Mouse (Mus musculus) left cerebral cortex, postnatal 4 days (tissue): ENCODE results near the gene Tpbgl. TPM values are rescaled to one million over a fixed set of nuclear protein-coding genes. Genes with fewer than 3 reads are reported as not detected.
A peak's percentile ranks its signal among the peaks of the same experiment; 100 is the strongest.

ENCODE experiments used
- DNase-seq: peaks from one replicate; pipeline ENCODE4 v3.0.0-alpha.2; 2022
- intact Hi-C: fragments of 180-260 bp; cut with DNase I; formaldehyde crosslinking; loops from one replicate; pipeline ENCODE4 v1.15.1; 2025
- total RNA-seq, 2 experiments: library from RNA; stranded (reverse); gene quantifications; 2 replicates each; pipeline ENCODE4 v1.2.3; 2021

Gene Tpbgl
- total RNA-seq: 1 to 10 TPM; 1.8 to 2.6 TPM

DNA sequence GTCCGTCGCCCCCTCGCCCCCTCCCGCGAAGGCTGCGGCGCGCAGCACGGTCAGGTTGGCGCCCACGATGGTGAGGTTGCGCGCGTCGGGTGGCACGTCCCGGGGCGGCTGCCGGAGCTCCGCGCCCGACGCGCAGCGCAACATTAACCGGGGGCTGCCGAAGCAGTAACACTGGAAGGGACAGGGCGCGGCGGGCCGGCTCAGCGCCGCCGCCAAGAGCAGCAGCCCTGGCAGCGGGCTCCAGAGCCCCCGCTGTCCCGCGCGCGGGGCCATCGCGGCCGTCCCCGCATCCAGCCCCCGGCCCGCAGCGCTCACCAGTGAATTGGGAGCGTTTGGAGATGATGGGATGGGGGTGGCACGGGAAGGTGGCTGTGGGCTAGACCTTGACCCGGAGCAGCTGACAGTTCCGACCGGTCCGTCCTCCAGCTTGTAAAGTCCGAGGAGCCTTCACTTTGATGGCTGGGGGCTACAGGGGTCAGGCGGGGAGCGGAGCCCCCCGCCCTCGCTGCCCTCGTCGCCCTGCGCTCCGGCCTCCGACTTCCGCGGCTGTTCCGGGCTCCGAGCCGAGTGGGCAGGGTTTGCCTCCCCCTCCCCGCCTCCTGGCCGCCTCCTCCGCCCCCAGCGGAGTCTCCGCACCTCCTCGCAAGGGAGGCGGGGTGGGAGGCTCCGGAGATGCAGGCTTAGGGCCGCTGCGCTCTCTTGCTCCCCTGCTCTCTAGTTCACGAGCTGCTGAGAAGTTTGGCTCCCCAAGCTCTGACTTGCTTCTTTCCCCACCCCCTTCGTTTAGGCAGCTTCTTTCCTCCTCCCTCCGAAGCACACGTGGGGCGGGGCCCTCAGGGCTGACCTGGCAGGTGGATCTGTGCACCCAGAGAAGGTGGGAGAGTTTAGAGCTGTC lies at the start of gene Tpbgl:
Gene Tpbgl (minus strand): TSS at position 728 of the 895 bp plus-strand sequence.
- intact Hi-C loops: no loop called here
- DNase-seq: peak; percentile 56

DNA sequence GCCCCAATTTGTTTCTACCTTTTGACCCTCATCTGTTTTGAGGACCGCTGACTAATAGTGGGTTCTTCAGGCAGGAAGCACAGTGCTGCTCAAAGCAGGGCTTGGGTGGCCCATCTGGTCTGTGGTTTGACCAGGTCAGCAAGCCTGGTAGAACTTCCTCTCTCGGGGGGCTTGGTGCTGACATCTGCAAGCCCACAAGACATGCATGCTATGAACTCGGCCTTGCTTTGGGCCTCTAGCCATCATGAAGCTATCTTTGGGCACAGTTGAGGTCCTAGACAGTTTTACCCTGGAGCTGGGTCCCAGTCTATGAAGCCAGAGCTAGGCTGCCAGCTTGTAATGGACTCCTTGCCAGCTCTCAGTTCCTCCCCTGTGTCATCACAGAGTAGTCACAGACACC lies 48.0 kb upstream of the Tpbgl start:
- no peak for DNase-seq
- intact Hi-C loops: no loop called here

DNA sequence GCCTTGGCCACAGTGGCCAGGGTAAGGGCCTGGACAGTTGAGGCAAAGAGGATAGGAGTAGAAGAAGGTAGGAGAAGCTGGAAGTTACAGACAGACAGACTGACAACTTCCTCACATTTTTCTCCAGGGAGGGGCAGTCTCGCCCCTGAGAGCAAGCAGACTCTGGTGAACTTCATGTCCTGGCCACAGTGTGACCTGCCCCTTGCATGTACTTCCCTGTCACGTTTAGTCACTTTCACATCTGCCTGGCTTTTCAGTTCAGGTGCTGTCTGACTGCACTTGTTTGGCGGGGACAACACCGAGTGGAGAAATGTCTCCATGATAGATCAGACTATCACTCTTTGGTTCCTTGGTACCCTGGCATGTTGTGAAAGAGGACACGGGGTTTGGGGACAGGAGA lies 47.3 kb upstream of the Tpbgl start:
- intact Hi-C loops: no loop called here
- DNase-seq: no peak

GRCm38 (mm10) chr7:99673188-99673587 lies 46.3 kb upstream of the Tpbgl start:
- intact Hi-C loops: no loop called here
- no peak for DNase-seq

DNA sequence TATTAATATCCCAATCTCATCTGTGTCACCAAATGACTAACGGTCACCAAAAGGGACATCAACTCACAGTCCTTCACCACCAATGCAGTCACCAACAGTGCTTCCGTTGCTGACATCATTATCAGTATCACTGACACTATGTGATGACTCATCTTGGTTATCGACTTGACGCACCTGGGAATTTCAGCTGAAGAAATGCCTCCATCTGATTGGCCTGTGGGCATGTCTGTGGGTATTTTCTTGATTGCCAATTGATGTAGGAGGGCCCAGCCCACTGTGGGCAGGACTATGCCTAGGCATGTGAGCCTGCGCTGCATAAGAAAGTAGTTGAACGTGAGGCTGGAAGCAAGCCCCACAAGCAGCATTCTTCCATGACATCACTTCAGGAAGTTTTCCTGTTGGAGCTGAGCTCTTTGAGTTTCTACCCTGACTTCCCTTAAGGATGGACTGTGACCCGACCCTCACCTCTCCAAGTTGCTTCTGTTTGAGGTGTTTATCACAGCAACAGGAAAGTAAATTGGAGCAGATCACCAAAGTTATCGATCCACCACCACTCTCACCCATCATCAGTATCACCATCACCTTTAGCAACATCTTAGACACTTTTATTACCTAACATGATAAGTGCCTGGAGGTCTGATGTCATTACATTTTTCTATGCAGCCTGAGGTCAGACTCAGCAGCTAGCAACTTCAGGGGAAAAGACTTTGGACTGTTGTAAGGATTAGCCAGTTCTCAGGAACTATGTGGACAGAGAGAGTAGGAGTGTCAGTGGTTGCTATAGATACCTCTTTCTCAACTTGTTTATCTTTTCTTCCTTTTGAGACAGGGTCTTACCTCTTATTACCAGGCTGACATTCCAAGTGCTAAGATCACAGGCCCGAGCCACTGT lies 44.9 kb upstream of the Tpbgl start:
- no peak for DNase-seq
- intact Hi-C loops: no loop called here

DNA sequence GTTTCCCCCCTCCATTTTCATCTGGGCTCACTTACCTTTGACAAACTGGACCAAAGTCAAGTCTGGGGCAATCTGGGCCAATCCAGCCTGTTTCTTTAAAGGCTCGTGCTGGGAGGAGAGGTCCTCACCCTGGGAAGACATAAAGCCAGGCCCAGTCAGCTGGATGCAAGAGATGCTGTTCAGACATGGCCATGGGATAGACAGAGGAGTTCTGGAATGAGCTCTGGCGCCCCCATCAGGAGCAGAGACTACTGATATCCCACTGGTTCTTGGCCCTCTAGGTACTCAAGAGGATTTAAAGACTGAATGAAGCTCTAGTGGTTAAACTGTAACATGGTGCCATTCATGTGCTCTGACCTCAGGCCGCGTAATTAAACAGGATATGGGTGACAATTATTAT lies 44.0 kb upstream of the Tpbgl start:
- intact Hi-C loops: no loop called here
- DNase-seq: no peak

DNA sequence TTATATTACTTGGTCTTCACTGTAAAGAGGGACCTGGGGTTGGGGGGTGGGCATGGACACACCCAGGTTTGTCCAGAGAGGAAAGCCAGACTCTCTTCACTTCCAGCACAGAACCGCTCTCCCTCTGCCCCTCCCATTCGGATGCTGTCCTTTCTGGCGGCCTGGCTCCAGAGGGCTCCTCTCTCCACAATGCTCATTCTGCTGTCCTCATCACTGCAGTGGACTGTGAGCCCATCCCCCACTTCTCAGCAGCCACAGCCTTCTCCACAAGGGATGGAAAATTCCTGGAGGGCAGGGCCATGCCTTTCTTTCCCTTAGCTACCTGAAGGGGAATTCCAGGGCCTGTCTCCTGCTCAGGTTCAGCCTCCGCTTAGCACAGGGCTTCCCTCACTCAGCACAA lies 41.9 kb upstream of the Tpbgl start:
- DNase-seq: peak; percentile 48
- intact Hi-C loops: no loop called here

GRCm38 (mm10) chr7:99667096-99667495 lies 40.2 kb upstream of the Tpbgl start:
- intact Hi-C loops: no loop called here
- no peak for DNase-seq

DNA sequence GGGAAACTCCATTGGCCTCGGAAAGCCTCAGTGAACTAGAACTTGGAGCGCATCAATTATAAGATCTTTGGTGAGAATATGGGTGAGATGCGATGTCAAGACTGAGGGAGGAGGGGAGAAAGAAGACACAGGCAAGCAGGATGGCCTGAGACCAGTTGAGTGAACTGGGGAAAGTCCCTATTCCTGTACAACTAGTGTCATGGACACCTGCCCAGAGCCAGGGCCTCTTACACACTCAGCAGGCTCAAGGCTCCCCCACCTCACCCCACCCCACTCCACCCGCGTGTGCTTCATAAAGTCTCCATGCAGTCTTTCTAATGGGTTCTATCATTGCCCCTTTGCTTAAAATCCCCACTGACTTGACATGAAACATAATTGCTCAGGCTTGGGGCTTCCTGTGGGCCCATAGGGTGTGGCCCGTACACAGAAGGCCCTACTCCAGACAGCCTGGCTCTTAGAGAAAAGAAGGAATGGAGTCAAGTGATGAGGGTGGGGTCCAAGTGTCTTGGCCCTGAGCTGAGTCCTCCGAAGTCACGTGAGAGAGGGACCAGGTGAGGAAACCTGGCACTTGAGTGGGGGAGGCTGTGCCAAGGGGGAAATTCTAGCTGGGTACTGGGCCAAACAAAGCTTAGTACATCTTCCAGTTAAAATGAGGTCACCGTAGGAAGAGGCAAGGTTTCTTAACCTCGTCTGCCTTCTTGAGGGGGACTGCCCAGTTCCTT lies 39.0 kb upstream of the Tpbgl start:
- intact Hi-C loops: no loop called here

DNA sequence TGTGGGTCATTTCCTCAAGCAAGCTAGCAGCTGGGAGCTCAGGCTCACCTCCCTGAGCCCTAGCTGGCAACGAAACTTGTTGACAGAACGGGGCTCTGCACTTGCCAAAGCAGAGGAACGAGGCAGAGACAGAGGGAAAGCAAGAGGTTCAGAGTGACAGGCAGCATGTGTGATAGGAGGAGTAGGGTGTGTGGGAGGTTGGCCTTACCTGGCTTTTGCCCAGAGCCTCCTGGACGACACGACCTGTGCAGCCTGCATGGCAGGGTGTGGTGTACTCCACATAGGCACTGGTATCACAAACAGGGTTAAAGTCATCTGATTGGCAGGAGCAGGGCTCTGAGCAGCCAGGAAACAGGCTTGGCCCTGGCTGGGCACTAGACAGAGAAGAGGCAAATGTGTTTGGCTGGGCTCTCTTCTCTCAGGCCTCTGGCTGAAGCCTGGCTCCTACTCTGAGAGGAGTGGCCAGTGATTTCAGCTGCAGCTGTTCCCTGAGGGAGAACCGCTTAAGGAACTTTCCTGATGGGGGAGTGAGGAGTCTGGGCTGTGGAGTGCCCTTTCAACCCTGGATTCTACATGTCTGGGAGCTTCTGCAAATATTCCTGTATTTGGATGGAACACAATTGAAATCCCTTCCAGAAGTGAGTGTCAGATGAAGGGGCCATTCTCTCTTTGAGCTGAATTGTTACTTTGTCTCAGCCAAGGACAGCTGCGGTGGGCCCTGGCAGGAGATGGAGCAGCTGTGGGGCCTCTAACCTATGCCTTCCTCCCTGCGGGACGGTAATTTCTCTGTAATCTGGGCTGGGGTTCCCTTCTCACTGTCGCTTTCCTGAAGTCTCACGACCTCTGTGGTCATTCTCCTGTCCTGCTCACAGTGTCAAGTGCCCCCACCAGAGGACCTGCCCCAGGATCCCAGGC lies 37.9 kb upstream of the Tpbgl start:
- intact Hi-C loops: no loop called here
- DNase-seq: peak; percentile 78

More for the DNA sequence above, 39.0 kb upstream of the Tpbgl start:
- DNase-seq: no peak

- no peak for DNase-seq
- intact Hi-C loops: no loop called here
Measured at GRCm38 (mm10) chr7:99663507-99664220, 36.8 kb upstream of the Tpbgl start.

GRCm38 (mm10) chr7:99662311-99662710 lies 35.4 kb upstream of the Tpbgl start:
- DNase-seq: no peak
- intact Hi-C loops: no loop called here

GRCm38 (mm10) chr7:99661571-99662230 lies 34.8 kb upstream of the Tpbgl start:
- intact Hi-C loops: no loop called here
- DNase-seq: peak; percentile 74

DNA sequence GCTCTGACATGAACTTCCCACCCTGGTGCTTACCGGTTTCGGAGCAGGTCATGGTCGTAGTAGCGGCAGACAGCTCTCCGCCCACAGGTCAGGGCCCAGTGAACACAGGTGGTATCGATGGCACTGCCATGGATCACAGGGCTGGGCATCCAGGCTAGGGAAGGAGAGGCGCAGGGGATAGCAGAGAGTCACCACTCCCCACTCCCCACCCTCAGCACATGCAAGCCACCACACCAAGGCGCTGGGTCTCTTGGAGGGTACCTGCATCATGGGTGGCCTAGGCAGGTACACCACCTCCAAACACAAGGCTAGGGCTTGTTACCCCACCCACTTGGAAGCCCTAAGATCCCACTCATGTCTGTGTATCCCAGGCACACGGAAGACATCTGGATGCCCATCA lies 34.2 kb upstream of the Tpbgl start:
- DNase-seq: no peak
- intact Hi-C loops: no loop called here

DNA sequence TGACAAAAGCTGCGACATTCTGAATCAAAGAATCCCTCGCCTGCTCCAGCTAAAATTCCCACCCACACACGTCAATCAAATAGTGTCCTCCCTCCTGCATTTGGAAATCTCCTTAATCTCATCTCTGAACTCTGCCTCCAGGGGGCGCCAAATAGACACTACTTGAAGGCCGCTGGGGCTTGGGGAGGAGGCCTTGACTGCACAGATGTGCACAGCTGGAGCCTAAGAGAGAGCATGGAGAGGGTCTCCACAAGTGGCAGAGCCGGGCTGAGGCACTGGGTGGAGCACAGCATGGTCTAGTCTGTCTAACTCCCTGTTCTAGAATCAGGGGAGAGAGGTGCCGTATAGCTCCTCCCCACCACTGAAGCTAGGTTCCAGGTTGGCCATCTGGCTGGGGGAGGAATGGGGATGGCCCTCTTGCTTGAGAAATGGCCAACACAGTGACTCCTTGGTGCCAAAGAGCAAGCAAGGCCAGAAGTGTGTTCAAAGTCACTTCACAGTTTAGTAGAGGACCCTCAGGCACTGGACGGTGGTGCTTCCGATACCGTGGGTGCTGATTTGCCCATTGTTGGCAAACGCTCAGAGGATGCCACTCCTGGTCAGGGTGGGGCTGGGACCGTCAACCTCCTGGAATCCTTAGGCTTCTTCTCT lies 32.6 kb upstream of the Tpbgl start:
- intact Hi-C loops: no loop called here
- DNase-seq: peak; percentile 80

DNA sequence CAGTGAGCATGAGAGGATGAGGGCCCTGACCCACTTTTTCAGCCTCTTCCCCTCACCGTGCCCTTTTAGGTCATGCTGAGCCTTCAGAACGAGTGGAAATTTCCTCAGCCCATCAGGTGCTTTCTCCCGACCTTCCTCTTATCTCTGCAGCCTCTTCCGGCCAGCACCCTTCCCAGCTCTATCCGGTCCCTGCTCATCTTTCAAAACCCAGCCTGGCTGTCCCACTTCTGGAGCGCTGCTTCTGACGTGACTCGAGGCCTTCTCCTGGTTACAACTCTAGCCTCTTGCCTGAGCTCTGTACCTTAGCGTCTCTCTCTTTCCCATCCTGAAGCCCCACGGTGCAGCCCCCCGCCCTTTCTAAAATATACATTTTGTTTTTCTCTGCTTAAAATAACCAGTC lies 27.3 kb upstream of the Tpbgl start:
- no peak for DNase-seq
- intact Hi-C loops: no loop called here

DNA sequence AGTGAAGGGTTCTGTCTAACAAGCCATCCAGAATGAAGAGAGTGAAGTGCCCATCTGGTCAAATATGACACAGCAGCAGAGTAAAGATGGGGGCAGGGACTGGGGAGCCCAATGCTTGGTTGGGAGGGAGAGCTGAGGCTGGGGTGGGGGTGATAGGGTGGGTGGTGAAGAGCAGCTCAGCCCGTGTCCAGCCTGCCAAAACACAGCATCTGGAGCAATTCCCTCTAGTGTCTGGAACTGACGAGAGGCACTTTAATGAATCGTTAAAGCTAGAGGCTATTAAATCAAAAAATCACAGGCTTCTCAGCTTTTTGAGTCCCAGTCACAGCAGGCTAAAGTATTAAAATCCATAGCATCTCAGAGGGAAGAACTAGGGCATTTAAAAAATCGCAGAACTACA lies 22.7 kb upstream of the Tpbgl start:
- intact Hi-C loops: no loop called here
- DNase-seq: no peak

DNA sequence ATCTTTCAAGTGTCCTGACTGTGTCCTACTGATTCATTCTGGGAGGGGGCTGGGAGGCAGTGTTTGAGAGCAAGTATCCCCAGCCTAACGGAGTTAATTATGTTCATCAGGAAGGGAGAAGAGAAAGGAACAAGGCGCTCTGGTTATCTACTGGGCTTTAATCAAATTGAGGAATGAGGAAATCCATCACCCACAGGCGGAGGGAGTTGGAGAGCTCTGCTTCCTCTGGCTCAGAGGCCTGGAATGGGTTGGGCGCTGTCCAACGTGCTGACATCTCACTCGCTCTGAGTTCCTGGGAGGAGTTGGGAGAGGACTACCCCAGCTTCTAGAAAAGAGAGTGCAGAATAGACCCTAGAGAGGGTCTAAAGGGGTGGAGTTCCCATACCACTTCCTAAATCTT lies 21.7 kb upstream of the Tpbgl start:
- intact Hi-C loops: no loop called here

More for the DNA sequence above, 21.7 kb upstream of the Tpbgl start:
- peak; percentile 59 for DNase-seq
